Mouse (Mus musculus): ENCODE measurements around the gene Bhlhe41.

Bhlhe41 gene

GRCm38 (mm10) chr6:145865289-145865885 is at the start of gene Bhlhe41:
Gene Bhlhe41 (minus strand): TSS chr6:145865558.
- DNase-seq (ENCODE audit: low spot score in 2 of 2): peak; percentile 53 to 55

GRCm38 (mm10) chr6:145912232-145912631 is 46.9 kb upstream of the Bhlhe41 start:
- no peak for DNase-seq (ENCODE audit: low spot score in 2 of 2)

GRCm38 (mm10) chr6:145910469-145911426 is 45.4 kb upstream of the Bhlhe41 start:
- DNase-seq (ENCODE audit: low spot score in 2 of 2): no peak

- no peak for DNase-seq (ENCODE audit: low spot score in 2 of 2)
Observed at GRCm38 (mm10) chr6:145909943-145910342, 44.6 kb upstream of the Bhlhe41 start.

- peak; percentile 17 to 22 for DNase-seq (ENCODE audit: low spot score in 2 of 2)
Observed at GRCm38 (mm10) chr6:145906096-145906890, 40.9 kb upstream of the Bhlhe41 start.

GRCm38 (mm10) chr6:145904616-145905015 is 39.3 kb upstream of the Bhlhe41 start:
- DNase-seq (ENCODE audit: low spot score in 2 of 2): no peak

- no peak for DNase-seq (ENCODE audit: low spot score in 2 of 2)
Observed at GRCm38 (mm10) chr6:145904169-145904568, 38.8 kb upstream of the Bhlhe41 start.

GRCm38 (mm10) chr6:145894669-145895342 is 29.4 kb upstream of the Bhlhe41 start:
- DNase-seq (ENCODE audit: low spot score in 2 of 2): peak; percentile 31 to 51

GRCm38 (mm10) chr6:145893366-145894021 is 28.1 kb upstream of the Bhlhe41 start:
- DNase-seq (ENCODE audit: low spot score in 2 of 2): peak; percentile 87 to 89

GRCm38 (mm10) chr6:145892381-145893265 is 27.3 kb upstream of the Bhlhe41 start:
- DNase-seq (ENCODE audit: low spot score in 2 of 2): no peak

GRCm38 (mm10) chr6:145891951-145892350 is 26.6 kb upstream of the Bhlhe41 start:
- no peak for DNase-seq (ENCODE audit: low spot score in 2 of 2)

- DNase-seq (ENCODE audit: low spot score in 2 of 2): no peak
Observed at GRCm38 (mm10) chr6:145887719-145888118, 22.4 kb upstream of the Bhlhe41 start.

- DNase-seq (ENCODE audit: low spot score in 2 of 2): no peak
Observed at GRCm38 (mm10) chr6:145886277-145886676, 20.9 kb upstream of the Bhlhe41 start.

- DNase-seq (ENCODE audit: low spot score in 2 of 2): no peak
Observed at GRCm38 (mm10) chr6:145885069-145885468, 19.7 kb upstream of the Bhlhe41 start.

GRCm38 (mm10) chr6:145883668-145884067 is 18.3 kb upstream of the Bhlhe41 start:
- peak; percentile 75 to 76 for DNase-seq (ENCODE audit: low spot score in 2 of 2)

- peak in 1 of 2 experiments; percentile 26 for DNase-seq (ENCODE audit: low spot score in 2 of 2)
Observed at GRCm38 (mm10) chr6:145883010-145883409, 17.7 kb upstream of the Bhlhe41 start.

- DNase-seq (ENCODE audit: low spot score in 2 of 2): no peak
Observed at GRCm38 (mm10) chr6:145880609-145881008, 15.3 kb upstream of the Bhlhe41 start.

GRCm38 (mm10) chr6:145876986-145877735 is 11.8 kb upstream of the Bhlhe41 start:
- DNase-seq (ENCODE audit: low spot score in 2 of 2): no peak

- no peak for DNase-seq (ENCODE audit: low spot score in 2 of 2)
Observed at GRCm38 (mm10) chr6:145873354-145873753, 8.0 kb upstream of the Bhlhe41 start.
